Mouse (Mus musculus) MEL (cell line): Measurements from ENCODE around the gene Enpp7. TPM values are rescaled to one million over a fixed set of nuclear protein-coding genes. Genes with fewer than 3 reads are reported as not detected.

Experiments used
- DNase-seq: peaks from one replicate; pipeline ENCODE4 v3.0.0; 2011; ENCODE audit warnings: low read depth, low spot score
- H3K27ac ChIP-seq: 2 replicates; pipeline ENCODE4 v1.5.1; 2012; ENCODE audit warnings: low read depth, mild to moderate bottlenecking, control low read depth, low read length, moderate library complexity; ENCODE audit not compliant: control insufficient read depth
- H3K27me3 ChIP-seq, 2 experiments: fragments of 150-350 bp in 1 of 2; sonication (generic) in 1 of 2; 2 replicates each; pipeline ENCODE4 v1.6.1; 2012; ENCODE audit warnings: low read length in 2 of 2, mild to moderate bottlenecking in 2 of 2, improper control_type of control experiment in 1 of 2, moderate library complexity in 1 of 2; ENCODE audit not compliant: insufficient read depth in 2 of 2, control insufficient read depth in 1 of 2
- H3K36me3 ChIP-seq, 2 experiments: 2 replicates each; pipeline ENCODE4 v1.6.1; 2012 to 2014; ENCODE audit warnings: low read length in 2 of 2, improper control_type of control experiment in 1 of 2, inconsistent platforms in 1 of 2, mild to moderate bottlenecking in 1 of 2; ENCODE audit not compliant: insufficient read depth in 2 of 2, control insufficient read depth in 1 of 2
- H3K4me1 ChIP-seq, 2 experiments: fragments of 150-350 bp in 1 of 2; sonication (generic) in 1 of 2; 2 replicates each; pipeline ENCODE4 v1.6.1; 2012; ENCODE audit warnings: low read length in 2 of 2, improper control_type of control experiment in 1 of 2, mild to moderate bottlenecking in 1 of 2; ENCODE audit not compliant: insufficient read depth in 2 of 2, control insufficient read depth in 1 of 2
- H3K4me3 ChIP-seq, 2 experiments: fragments of 150-350 bp in 1 of 2; sonication (generic) in 1 of 2; 2 replicates each; pipeline ENCODE4 v1.5.1; 2012; ENCODE audit warnings: low read depth in 2 of 2, low read length in 2 of 2, mild to moderate bottlenecking in 2 of 2, moderate library complexity in 2 of 2, control low read depth in 1 of 2, improper control_type of control experiment in 1 of 2; ENCODE audit not compliant: control insufficient read depth in 1 of 2, insufficient read depth in 1 of 2
- H3K79me2 ChIP-seq: 2 replicates; pipeline ENCODE4 v1.6.1; 2012; ENCODE audit warnings: mild to moderate bottlenecking, low read length, moderate library complexity; ENCODE audit not compliant: control insufficient read depth, poor library complexity, insufficient read depth
- H3K9ac ChIP-seq: 2 replicates; pipeline ENCODE4 v1.6.1; 2012; ENCODE audit warnings: low read depth, mild to moderate bottlenecking, control low read depth, low read length, moderate library complexity; ENCODE audit not compliant: control insufficient read depth, poor library complexity, severe bottlenecking
- H3K9me3 ChIP-seq: fragments of 150-350 bp; sonication (generic); replicated peaks from 2 replicates; pipeline ENCODE4 v1.6.1; 2012; ENCODE audit warnings: mild to moderate bottlenecking, low read length, improper control_type of control experiment, moderate library complexity; ENCODE audit not compliant: insufficient read depth
- BHLHE40 ChIP-seq: IDR thresholded peaks from 2 replicates; pipeline ENCODE4 v1.6.1; 2012; ENCODE audit warnings: low read depth, mild to moderate bottlenecking, inconsistent platforms, low read length, improper control_type of control experiment, borderline replicate concordance
- CHD1 ChIP-seq: IDR thresholded peaks from 2 replicates; pipeline ENCODE4 v1.6.1; 2012; ENCODE audit warnings: low read depth, mild to moderate bottlenecking, inconsistent platforms, low read length, improper control_type of control experiment
- E2F4 ChIP-seq: IDR thresholded peaks from 2 replicates; pipeline ENCODE4 v1.6.1; 2011; ENCODE audit warnings: low read depth, low read length, improper control_type of control experiment, borderline replicate concordance
- MAX ChIP-seq: IDR thresholded peaks from 2 replicates; pipeline ENCODE4 v1.6.1; 2011; ENCODE audit warnings: low read length, improper control_type of control experiment
- MAZ ChIP-seq: IDR thresholded peaks from 2 replicates; pipeline ENCODE4 v1.6.1; 2012; ENCODE audit warnings: low read depth, mild to moderate bottlenecking, inconsistent platforms, low read length, improper control_type of control experiment
- NELFE ChIP-seq: IDR thresholded peaks from 2 replicates; pipeline ENCODE4 v1.6.1; 2011; ENCODE audit warnings: low read depth, low read length, improper control_type of control experiment
- POLR2AphosphoS5 ChIP-seq: IDR thresholded peaks from 2 replicates; pipeline ENCODE4 v1.6.1; 2012; ENCODE audit warnings: low read depth, borderline replicate concordance, mild to moderate bottlenecking, inconsistent platforms, low read length, moderate library complexity, mixed read lengths
- RAD21 ChIP-seq: IDR thresholded peaks from 2 replicates; pipeline ENCODE4 v1.6.1; 2011; ENCODE audit warnings: mild to moderate bottlenecking, low read depth, low read length, improper control_type of control experiment
- SMC3 ChIP-seq: IDR thresholded peaks from 2 replicates; pipeline ENCODE4 v1.6.1; 2011; ENCODE audit warnings: low read depth, low read length, improper control_type of control experiment
- TBP ChIP-seq: IDR thresholded peaks from 2 replicates; pipeline ENCODE4 v1.8.0; 2011; ENCODE audit warnings: low read depth, low read length, improper control_type of control experiment
- USF1 ChIP-seq: IDR thresholded peaks from 2 replicates; pipeline ENCODE4 v1.6.1; 2014; ENCODE audit warnings: low read depth, mild to moderate bottlenecking, inconsistent platforms, low read length, improper control_type of control experiment, moderate library complexity
- polyA plus RNA-seq, 2 experiments: library from polyadenylated mRNA; stranded (reverse) in 1 of 2; unstranded in 1 of 2; fragments of >175 nt in 1 of 2; fragments of >200 nt in 1 of 2; gene quantifications; 2 replicates each; pipeline versions ENCODE4 v1.2.1 to v1.2.4; 2012; ENCODE audit warnings: low replicate concordance in 2 of 2, low read depth in 1 of 2; ENCODE audit not compliant: insufficient read length in 2 of 2, insufficient read depth in 1 of 2, missing spikeins in 1 of 2
- total RNA-seq: library from RNA; depleted of rRNA; stranded (reverse); fragments of 300-350 nt; gene quantifications from 2 replicates; pipeline ENCODE4 v1.2.3, GENCODE M21; 2012; rRNA removed

The Enpp7 gene
- total and polyA plus RNA-seq, 3 experiments, result not detected

DNA sequence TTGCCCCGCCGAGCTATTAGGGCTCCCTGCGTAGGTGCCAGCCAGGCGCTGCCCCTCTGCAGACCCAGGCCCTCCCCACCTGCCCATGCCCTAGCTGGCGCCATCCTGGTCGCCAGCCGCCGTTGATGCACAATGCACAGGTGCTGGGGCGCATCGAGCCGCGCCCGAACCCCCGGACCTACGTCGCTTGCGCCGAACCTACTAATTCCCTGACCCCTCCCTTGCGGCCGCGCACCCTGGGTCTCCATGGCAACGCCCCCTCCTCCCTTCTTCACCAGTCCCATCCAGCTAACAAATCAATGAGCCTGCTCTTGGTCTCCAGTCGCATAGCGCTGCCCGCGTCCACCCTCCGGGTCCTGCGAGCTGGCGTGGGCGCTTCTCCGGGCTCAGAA, 53.3 kb downstream of the Enpp7 start:
- peak overlapping the region; percentile 84 to 90 for H3K4me3 ChIP-seq
- H3K36me3 ChIP-seq, result peaks cover 0 to 9% of the 10 kb centered on the region in 2 experiments; a peak in 2 of 4 replicates
- no peak for DNase-seq
- peaks cover 0 to 10% of the 10 kb centered on the region in 2 experiments; a peak in 3 of 4 replicates for H3K4me1 ChIP-seq
- no peak overlapping the region for H3K27ac ChIP-seq
- no peaks in the 10 kb centered on the region for H3K9me3 ChIP-seq
- no peaks in the 10 kb centered on the region for H3K27me3 ChIP-seq
- TF ChIP-seq NELFE, result no peak
- 0 out of 2 replicates have a peak, but pooled peaks have one; percentile 8 for TF ChIP-seq TBP
- TF ChIP-seq SMC3, result no peak
- no peak for TF ChIP-seq MAZ
- TF ChIP-seq MAX, result no peak
- no peak for TF ChIP-seq CHD1
- peaks cover 4% of the 10 kb centered on the region for H3K79me2 ChIP-seq
- H3K9ac ChIP-seq, result peak overlapping the region; percentile 85

DNA sequence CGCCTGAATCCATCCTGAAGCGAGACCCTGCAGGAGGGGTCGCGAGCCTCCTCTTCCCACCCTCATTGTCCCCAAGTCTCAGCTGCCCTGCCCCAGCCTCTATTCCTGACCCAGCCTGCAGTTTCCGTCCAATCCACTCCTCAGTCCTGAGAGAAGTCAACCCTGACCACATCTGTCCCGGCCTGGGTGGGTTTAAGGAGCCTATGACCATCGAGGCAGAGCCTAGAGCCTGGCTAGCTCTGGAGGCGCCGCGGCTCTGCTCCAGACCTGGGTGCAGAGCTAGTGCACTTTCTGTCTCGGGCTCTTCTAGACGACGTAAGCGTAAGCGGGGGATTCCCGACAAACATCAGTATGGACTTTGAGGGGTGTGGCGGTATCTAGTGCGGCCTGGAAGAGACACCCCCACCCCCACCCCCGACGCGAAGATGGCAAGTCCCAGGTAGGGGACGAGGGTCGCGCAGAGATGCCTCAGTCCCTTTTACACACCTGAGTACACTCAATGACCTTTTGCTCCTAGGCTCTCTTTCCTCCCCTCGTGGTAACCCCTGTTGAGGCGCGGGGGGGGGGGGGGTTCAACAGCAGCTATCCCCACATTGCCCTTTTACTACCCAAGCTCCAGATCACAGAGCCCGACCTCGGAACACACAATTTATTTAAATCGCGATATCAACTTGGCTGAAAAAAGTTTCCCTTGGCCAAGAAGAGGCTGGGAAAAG, 53.9 kb downstream of the Enpp7 start:
- Histone ChIP-seq H3K27me3 (no peaks in the 10 kb centered on the region), H3K27ac (no peak overlapping the region), H3K9me3 (no peaks in the 10 kb centered on the region), H3K36me3 (peaks cover 0 to 9% of the 10 kb centered on the region in 2 experiments; a peak in 2 of 4 replicates), H3K79me2 (peaks cover 4% of the 10 kb centered on the region), H3K4me1 (peaks cover 0 to 10% of the 10 kb centered on the region in 2 experiments; a peak in 3 of 4 replicates), H3K9ac (peak overlapping the region; percentile 85), H3K4me3 (peak overlapping the region; percentile 84 to 90)
- DNase-seq, result no peak
- TF ChIP-seq MAX, result no peak
- no peak for TF ChIP-seq USF1
- no peak for TF ChIP-seq POLR2AphosphoS5
- TF ChIP-seq RAD21, result no peak
- TF ChIP-seq E2F4, result no peak
- TF ChIP-seq BHLHE40, result no peak

Other genes with a start within 250 kb of the Enpp7 start
- not detected in 2 replicates for gene Rbfox3, start 76.6 kb upstream of the Enpp7 start, total RNA-seq
- not detected for gene Rbfox3, start 76.6 kb upstream of the Enpp7 start, polyA plus RNA-seq
- gene Cbx2, start 34.8 kb downstream of the Enpp7 start, total RNA-seq, result 11.8 and 13.1 TPM in 2 replicates
- gene Cbx2, start 34.8 kb downstream of the Enpp7 start, polyA plus RNA-seq, result 10 to 100 TPM in 1 of 2 experiments, not detected in 1; 13.3 TPM
- gene Cbx8, start 52.8 kb downstream of the Enpp7 start, total RNA-seq, result 5.3 and 5.7 TPM in 2 replicates
- 10 to 100 TPM in 1 of 2 experiments, not detected in 1; 11.3 TPM for gene Cbx8, start 52.8 kb downstream of the Enpp7 start, polyA plus RNA-seq
- gene Cbx4, start 98.0 kb downstream of the Enpp7 start, total RNA-seq, result 8.0 and 8.1 TPM in 2 replicates
- 10 to 100 TPM in 1 of 2 experiments, not detected in 1; 22.6 TPM for gene Cbx4, start 98.0 kb downstream of the Enpp7 start, polyA plus RNA-seq
- 12.0 and 13.6 TPM in 2 replicates for gene Tbc1d16, start 240.3 kb downstream of the Enpp7 start, total RNA-seq
- 10 to 100 TPM in 1 of 2 experiments, not detected in 1; 19.2 TPM for gene Tbc1d16, start 240.3 kb downstream of the Enpp7 start, polyA plus RNA-seq
- gene Ccdc40, start 240.4 kb downstream of the Enpp7 start, total RNA-seq, result 0.46 and 0.92 TPM in 2 replicates
- gene Ccdc40, start 240.4 kb downstream of the Enpp7 start, polyA plus RNA-seq, result 1 to 10 TPM in 1 of 2 experiments, not detected in 1; 1.9 TPM